Mouse (Mus musculus) thymus, postnatal 36 days (tissue): ENCODE results near the gene Armc12.

Experiments used
- DNase-seq, 2 experiments: peaks; one replicate each; pipeline ENCODE4 v3.0.0; 2022; ENCODE audit warnings: mixed read lengths in 2 of 2

Gene Armc12

DNA sequence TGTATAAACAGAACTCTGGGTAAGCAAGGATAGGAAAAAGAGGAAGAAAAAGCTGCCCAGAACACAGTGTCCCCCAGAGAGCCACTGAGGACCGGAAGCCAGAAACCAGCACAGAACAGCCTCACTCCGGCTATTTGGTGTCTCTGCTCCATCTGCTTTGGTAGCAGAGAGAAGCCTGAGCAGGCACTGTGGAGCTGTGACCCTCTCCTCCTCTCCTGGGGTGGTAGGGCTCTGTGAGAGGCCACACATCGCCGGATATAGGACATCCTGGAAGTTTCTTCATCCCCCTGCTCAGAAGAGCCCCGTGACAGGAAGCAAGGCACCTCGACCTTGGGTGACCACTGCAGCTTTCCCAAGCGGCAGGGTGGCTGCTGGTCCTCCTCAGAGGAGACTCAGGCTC, 16.8 kb upstream of the Armc12 start:
- peak in 1 of 2 experiments; percentile 23 for DNase-seq

DNA sequence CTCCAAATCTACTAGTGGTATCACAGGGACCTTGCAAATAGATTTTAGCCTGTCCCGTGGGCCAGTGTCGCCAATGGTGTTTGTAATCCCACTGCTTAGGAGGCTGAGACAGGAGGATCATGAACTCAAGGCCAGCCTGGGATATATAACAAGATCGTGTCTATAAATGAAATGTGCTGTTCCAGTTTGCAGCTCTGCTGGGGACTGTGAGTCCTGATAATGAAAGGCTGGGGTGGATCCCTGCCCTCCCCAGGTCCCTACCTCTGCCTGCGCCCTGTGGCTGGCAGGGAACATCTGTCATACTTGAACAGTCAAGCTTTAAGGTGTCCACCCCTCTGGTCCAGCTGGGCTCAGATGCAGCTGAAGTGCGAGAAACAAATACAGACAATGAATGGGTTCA, 16.1 kb upstream of the Armc12 start:
- no peak for DNase-seq

DNA sequence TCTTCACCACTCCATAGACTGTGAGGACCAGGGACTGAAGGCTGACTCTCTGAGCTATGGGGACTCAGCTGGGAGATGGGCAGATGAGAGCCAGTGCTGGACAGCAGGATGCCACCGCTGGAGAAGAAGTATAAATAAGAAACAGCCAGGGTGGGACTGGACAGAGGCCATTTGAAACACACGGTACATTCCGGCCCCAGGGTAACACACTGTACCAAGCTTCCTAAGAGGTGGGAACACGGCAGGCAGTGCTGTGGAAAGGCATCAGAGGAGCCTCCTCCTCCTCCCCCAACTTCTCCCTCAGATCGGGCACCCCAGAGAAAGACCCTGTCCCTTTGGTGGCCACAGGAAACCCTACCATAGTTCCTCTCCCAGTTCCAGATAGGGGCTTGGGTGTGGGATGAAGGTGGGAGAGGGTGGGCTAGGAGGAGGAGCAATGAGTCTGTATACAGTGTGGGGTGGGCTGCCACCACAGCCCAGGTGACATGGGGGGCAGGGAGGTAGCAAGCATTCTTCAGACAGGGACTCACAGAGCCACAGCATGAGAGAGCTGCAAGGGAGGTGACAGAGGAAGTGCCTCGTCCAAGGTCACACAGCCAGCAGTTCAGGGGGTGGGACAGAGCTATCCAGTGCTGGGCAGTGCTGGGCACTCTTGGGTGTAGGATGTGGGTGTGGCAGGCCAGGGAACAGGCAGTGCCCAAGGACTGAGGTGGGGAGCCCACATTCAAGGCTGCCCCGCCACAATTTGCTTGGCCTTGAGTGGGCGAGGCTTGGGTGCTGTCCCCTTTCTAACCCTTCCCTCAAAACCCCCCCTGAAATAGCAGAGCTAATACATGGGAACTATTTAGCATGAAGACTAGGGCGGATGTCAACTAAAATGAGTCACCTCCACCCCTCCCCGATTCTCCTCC, 14.9 kb upstream of the Armc12 start:
- DNase-seq, result peak; percentile 68 to 79

GRCm38 (mm10) chr17:28516881-28517280, 13.7 kb upstream of the Armc12 start:
- peak; percentile 63 to 71 for DNase-seq

DNA sequence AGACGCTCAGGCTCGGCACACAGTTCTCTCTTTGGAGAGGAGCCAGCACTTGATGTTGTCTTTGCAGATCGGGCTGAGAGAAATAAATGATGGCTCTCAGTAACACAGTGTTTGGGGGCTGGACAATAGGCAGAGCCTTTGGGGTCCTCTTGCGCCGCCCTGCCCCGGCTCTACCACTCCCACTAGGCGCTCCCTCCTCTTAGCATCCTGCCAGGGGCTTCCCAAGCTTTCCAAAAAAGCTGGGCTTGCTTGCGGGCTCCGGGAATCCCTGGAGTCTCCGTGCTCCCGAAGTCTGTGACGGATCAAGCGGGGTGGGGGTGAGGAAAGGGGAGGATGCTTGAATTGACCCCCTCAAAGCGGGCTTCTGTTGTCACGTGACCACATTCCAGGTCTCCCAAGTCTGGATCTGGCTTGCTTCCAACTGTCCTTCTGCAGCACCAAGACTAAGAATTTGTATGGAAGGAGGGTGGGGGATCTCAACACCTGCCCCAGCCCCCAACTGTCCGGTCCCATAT, 13.1 kb upstream of the Armc12 start, which contains the start of gene Fkbp5:
Fkbp5 (minus strand) TSS at position 87 of the 515 bp plus-strand sequence.
- peak; percentile 39 to 61 for DNase-seq

DNA sequence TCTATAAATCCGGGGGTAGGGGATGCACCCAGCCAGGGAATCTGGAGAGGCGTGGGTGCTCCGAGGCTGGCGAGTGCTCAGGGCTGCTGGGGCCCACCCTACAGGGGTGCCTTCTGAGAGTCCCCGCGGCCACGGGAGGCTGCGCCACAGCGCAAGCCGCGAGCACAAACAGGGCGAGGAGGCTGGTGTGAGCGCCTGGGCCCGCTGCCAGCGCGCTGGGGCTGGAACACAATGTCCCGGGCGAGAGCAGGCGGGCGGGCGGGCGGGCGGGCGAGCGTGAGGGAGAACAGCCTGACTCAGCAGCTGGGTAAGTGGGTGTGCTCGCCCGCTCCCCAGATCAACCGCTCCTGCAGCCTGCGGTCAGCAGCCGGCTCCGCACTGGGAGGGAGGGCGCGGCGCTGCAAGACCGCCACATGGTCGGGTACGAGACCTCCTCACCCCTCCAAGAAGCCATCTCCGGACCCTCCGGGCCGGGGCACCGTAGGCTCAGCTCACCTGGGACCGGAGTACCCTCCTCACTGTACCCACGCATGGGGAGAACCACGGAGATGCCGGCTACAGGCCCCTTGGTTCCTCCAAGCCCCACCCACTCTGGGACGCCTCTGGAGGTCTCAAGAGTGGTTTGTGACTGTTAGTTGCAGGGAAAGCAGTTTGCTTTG, 12.5 kb upstream of the Armc12 start:
- DNase-seq, result peak; percentile 85 to 86

- peak; percentile 80 for DNase-seq
Measured at GRCm38 (mm10) chr17:28518615-28519071, 12.0 kb upstream of the Armc12 start.

DNA sequence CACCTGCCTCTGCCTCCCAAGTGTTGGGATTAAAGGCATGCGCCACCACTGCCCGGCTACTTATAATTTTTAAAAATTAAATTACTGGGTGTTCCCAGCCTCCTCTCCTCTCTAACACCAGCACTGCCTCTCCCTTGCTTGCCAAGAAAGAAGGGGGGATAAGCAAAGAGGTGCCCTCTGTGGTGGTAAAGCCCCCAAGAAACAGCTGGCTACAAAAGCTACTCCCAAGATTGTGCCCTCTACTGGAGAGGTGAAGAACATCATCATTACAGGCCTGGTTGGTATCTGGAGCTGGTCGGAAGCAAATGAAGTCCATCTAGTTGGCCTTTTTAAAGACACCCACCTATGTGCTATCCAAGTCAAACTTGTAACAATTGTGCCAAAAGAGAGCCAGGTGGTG, 10.8 kb upstream of the Armc12 start:
- peak in 1 of 2 experiments; percentile 38 for DNase-seq

DNA sequence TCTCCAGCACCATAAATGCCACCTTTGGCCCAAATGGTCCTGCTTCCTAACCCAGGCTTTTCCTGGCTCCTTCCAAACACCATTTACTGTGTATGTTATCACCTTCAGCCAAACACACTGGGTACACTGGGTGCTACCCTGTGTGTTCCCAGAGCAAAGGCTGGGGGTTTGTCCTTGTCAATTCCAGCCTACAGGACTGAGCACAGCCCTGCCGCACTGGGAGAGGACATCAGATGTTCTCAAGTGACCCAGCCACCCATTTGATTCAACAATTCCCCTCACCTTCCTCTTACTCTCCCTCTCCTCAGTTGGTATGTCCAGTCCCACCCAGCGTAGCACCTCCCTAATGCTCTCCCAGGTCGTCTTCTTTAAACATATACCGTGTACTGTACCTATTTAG, 10.0 kb upstream of the Armc12 start:
- no peak for DNase-seq

DNA sequence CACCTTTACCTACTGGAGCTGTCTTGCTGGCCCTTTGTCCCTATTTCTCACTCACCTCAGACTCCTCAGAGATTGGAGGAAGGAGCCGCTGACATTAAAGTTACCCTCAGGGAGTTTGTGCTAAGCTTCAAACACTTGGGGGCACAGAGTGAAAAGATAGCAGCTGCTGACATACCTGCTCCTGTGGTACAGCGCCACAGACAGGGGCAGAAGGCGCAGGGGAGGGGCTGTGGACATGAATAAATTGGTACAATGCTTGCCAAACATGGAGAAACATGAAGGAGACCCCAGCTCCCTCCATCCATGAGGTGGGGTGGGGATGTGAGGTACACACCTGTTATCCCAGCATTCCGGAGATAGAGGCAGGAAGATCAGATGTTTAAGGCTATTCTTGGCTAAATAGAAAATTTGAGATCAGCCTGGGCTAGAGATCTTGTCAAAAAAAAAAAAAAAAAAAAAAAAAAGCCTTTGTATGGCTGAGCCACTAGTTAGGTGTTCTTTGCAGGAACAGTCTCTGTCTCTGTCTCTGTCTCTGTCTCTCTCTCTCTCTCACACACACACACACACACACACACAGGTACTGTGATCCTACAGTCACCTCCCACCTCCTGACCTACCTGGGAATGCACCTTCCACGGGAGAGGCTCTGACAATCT, 9.4 kb upstream of the Armc12 start:
- DNase-seq, result peak; percentile 64 to 73

GRCm38 (mm10) chr17:28521920-28522319, 8.7 kb upstream of the Armc12 start:
- no peak for DNase-seq

- peak; percentile 97 to 98 for DNase-seq
Measured at GRCm38 (mm10) chr17:28522623-28523354, 7.8 kb upstream of the Armc12 start.

DNA sequence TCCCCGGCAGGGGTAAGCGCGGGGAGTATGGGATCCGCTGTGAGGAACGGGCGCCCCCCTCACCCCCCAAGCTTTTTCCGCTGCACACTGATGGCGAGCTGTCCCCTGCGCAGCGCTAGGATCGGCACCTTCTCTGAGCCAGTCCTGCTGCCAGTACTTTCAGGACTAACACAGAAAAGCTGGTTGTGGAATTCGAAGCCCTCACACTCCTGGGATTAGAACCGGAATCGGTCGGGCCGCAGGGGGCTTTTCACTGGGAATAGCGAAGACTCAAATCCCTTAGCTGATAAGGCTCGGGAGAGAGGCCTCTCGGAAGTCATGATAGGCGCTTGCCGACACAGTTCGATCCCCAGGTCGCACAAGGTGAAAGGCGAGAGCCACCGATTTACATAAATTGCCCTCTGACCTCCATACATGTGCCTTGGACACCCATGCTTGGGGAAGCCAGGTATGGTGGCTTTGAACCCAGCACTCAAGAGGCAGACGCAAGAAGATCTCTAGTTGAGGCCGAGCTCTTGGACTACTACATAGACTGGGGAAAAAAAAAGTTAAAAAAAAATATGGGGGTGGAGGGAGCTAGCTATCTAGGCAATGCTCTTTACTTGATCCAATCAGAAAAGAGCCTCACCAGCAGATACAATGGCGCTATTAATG, 7.1 kb upstream of the Armc12 start:
- DNase-seq, result no peak

- DNase-seq, result peak; percentile 61 to 70
Measured at GRCm38 (mm10) chr17:28524009-28524695, 6.5 kb upstream of the Armc12 start.

GRCm38 (mm10) chr17:28524831-28525430, 5.7 kb upstream of the Armc12 start:
- DNase-seq, result no peak

- peak; percentile 13 to 34 for DNase-seq
Measured at GRCm38 (mm10) chr17:28527184-28528042, 3.2 kb upstream of the Armc12 start.

DNA sequence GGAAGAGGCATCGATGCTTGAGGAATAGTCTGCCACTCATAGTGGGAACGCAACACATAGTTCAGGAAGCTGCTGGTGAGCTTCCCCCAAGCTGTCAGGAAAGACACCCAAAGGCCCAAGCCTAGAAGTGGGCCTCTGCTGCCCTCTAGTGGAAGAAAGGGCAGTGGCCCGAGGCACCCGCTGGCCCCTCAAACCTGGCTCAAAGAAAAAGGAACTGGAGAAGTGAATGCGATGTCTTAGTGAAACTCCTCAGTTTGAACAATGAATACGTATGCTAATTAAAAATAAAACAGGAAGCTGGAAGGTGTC, 2.6 kb upstream of the Armc12 start:
- DNase-seq, result peak; percentile 86 to 88

- no peak for DNase-seq
Measured at GRCm38 (mm10) chr17:28529116-28529515, 1.5 kb upstream of the Armc12 start.

DNA sequence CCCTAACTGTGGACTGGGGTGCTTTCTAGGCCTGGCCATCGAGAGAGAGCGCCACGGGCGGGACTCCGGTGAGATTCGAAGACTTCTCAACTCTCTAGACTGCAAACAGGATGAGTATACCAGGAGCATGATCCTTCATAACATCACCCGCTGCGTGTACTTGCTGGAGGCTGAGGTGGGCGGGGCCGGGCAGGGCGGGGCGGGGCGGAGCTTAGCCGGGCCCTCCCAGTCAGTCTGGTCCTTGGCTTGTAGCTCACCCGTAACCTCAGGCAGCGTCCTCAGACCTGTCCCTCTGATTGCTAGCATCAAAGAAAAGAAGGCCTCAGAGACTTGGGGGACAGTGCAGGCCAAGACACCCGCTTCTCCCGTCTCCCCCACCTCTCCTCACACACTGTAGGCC, 1.3 kb downstream of the Armc12 start:
- no peak for DNase-seq

- no peak for DNase-seq
Measured at GRCm38 (mm10) chr17:28532557-28532956, 2.0 kb downstream of the Armc12 start.
